Mouse (Mus musculus): Measurements from ENCODE around the gene Vps8.

DNA sequence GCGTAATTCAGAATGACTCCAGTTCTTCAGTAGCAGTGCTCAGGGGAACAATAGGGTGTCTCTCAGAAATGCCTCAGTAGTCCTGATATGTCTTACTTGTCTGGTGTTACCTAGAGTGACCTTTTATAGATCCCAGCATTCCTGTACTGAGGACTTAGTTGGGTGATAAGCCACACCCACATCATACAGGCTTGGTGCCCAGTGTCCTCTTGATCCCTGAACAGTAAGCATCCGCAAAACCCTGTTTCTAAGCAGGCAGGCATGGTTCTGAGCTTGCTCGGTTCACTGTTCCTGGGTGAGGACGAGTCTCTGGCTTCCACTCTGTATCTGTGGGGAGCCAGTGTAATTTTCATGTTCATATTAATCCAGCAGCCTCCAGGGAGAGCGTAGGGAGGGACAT lies 147.9 kb downstream of the Vps8 start:
- TF ChIP-seq CTCF (IDR thresholded peaks at IDR 0.05; ENCODE audit: low read depth) (no peak), EP300 (optimal IDR thresholded peaks at IDR 0.05) (no peak)

All from stomach, postnatal 0 days (tissue).